Mouse (Mus musculus) forebrain, embryonic 15.5 days (tissue): ENCODE measurements around the gene Cct4. TPM values are rescaled to one million over a fixed set of nuclear protein-coding genes. Genes with fewer than 3 reads are reported as not detected.

ENCODE experiments used
- ATAC-seq: fragments of 200-750 bp; cut with Nextera tagmentation; replicated peaks from 2 replicates; pipeline ENCODE4 v1.8.0; 2017; ENCODE audit warnings: mild to moderate bottlenecking, moderate TSS enrichment, moderate library complexity
- H3K27ac ChIP-seq: fragments of 300-500 bp; sonication (generic); replicated peaks from 2 replicates; pipeline ENCODE4 v1.5.1; 2015; ENCODE audit warnings: mild to moderate bottlenecking, inconsistent platforms
- H3K27me3 ChIP-seq: fragments of 300-500 bp; sonication (generic); 2 replicates; pipeline ENCODE4 v1.6.1; 2015; ENCODE audit warnings: inconsistent platforms
- H3K36me3 ChIP-seq: fragments of 300-500 bp; sonication (generic); 2 replicates; pipeline ENCODE4 v1.6.1; 2015; ENCODE audit warnings: mild to moderate bottlenecking, inconsistent platforms
- H3K4me1 ChIP-seq: fragments of 300-500 bp; sonication (generic); 2 replicates; pipeline ENCODE4 v1.6.1; 2015; ENCODE audit warnings: inconsistent platforms
- H3K4me2 ChIP-seq: fragments of 300-500 bp; sonication (generic); replicated peaks from 2 replicates; pipeline ENCODE4 v1.6.1; 2015; ENCODE audit warnings: mild to moderate bottlenecking, inconsistent platforms
- H3K4me3 ChIP-seq: fragments of 300-500 bp; sonication (generic); 2 replicates; pipeline ENCODE4 v1.5.1; 2015; ENCODE audit warnings: mild to moderate bottlenecking, inconsistent platforms
- H3K9ac ChIP-seq: fragments of 300-500 bp; sonication (generic); replicated peaks from 2 replicates; pipeline ENCODE4 v1.6.1; 2015; ENCODE audit warnings: mild to moderate bottlenecking, inconsistent platforms
- H3K9me3 ChIP-seq: fragments of 300-500 bp; sonication (generic); 2 replicates; pipeline ENCODE4 v1.6.1; 2016; ENCODE audit warnings: inconsistent platforms
- WGBS: fragments of 180-500 bp; shearing (Covaris S2); methylation state at CpG from one replicate; pipeline ENCODE4 v1.1.7; 2015; ENCODE audit warnings: mixed read lengths; 5-methylcytosine and 5-hydroxymethylcytosine counted together
- polyA plus RNA-seq: library from polyadenylated mRNA; unstranded; fragments of >200 nt; fragmentation: Nextera tagmentation; extraction: Ambion mirVana; gene quantifications from 2 replicates; pipeline ENCODE4 v1.2.1, GENCODE M21; 2015

Gene Cct4
- polyA plus RNA-seq, 1 experiment from 2014 or later, result 335 TPM

DNA sequence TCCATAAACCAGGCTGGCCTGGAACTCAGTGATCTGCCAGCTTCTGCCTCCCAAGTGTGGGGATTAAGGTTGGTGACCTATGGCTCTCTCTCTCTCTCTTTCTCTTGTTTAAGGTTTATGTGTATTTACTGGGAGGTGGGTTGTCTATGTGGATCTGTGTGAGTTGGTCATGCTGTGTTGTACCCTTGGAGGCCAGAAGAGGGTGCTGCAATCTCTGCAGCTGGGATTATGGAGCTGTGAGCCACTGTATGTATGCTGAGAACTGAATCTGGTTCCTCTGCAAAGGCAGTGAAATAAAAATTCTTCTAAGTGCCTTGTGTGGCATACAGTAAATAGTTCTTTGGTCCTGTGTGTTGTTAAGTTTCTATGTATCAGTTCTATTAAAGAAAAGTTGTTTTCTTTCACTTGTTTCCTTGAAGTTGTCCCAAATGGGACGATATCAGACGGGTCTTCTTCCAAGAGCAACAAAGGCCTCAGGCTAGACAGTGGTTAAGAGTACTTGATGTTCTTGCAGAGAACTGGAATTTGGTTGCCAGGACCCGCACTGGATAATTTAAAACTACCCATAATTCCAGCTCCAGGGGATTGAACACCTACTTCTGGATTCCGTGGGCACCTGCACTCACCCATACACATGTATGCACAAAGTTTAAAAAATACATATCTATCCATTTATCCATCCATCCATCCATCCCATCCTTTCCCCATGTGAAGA, 23.4 kb downstream of the Cct4 start:
- H3K27me3 ChIP-seq, result no peaks in the 10 kb centered on the region
- H3K4me1 ChIP-seq, result peaks cover 3% of the 10 kb centered on the region; the same call in 1 of the 2 replicates
- no peak overlapping the region for H3K4me3 ChIP-seq
- 90% methylated on average over 4 of the region's 4 CpGs for WGBS
- no peaks in the 10 kb centered on the region for H3K36me3 ChIP-seq
- no peak overlapping the region for H3K27ac ChIP-seq
- no peak for ATAC-seq
- H3K9me3 ChIP-seq, result no peaks in the 10 kb centered on the region
- H3K9ac ChIP-seq, result no peak overlapping the region
- H3K4me2 ChIP-seq, result no peak overlapping the region

DNA sequence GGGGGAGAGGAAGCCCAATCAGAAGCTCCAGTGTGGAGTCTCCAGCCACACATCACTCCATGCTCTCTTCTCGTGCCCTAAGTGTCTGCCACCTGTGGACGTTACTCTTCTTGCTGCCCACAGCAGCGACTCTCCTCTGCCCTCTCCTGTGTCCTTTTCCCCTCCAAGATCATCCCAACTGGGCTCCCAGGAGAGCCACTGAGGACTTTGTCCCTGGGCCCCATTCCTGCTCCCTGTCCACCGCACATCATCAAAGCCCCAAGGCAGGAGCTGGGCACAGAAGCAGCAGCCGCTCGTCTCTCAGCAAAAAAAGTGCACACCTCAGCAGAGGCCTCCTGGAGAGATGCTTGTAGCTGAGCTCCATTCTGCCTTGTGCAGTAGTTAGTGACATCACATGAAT, 24.7 kb downstream of the Cct4 start:
- 81% methylated on average over 6 of the region's 6 CpGs for WGBS
- no peak for ATAC-seq
- Histone ChIP-seq H3K27me3 (no peaks in the 10 kb centered on the region), H3K9ac (no peak overlapping the region), H3K9me3 (no peaks in the 10 kb centered on the region), H3K27ac (no peak overlapping the region), H3K4me3 (no peak overlapping the region), H3K4me1 (no peaks in the 10 kb centered on the region), H3K4me2 (no peak overlapping the region), H3K36me3 (no peaks in the 10 kb centered on the region)

DNA sequence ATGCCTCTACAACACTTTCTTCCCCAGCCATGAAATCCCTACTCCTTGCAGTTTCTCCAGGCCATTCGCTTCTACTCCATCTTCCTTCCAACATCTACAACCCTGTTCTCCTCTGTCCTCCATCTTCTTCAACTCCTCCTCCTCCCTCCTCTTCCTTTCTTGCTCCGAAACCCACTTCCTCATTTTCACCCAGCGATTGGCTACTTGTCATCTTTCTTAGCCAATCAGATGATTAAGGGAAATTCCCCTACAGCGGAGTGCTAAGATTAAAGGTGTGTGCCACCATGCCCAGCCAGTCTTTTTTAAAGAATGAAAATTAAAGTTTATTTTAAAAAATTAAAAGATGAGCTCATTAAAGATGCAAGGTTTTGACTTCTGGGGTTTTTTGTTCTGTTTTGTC, 27.6 kb downstream of the Cct4 start:
- Histone ChIP-seq H3K36me3 (no peaks in the 10 kb centered on the region), H3K4me3 (no peak overlapping the region), H3K27ac (no peak overlapping the region), H3K4me2 (no peak overlapping the region), H3K9me3 (no peaks in the 10 kb centered on the region), H3K27me3 (no peaks in the 10 kb centered on the region), H3K4me1 (no peaks in the 10 kb centered on the region), H3K9ac (no peak overlapping the region)
- no peak for ATAC-seq
- 94% methylated on average over 4 of the region's 4 CpGs for WGBS

- Histone ChIP-seq H3K4me3 (no peak overlapping the region), H3K36me3 (no peaks in the 10 kb centered on the region), H3K27me3 (no peaks in the 10 kb centered on the region), H3K9ac (no peak overlapping the region), H3K4me2 (no peak overlapping the region), H3K9me3 (no peaks in the 10 kb centered on the region), H3K27ac (no peak overlapping the region), H3K4me1 (no peaks in the 10 kb centered on the region)
- ATAC-seq, result no peak
- WGBS, result 71% methylated on average over 24 of the region's 24 CpGs
Observed at GRCm38 (mm10) chr11:23020116-23020770, 29.9 kb downstream of the Cct4 start.

- Histone ChIP-seq H3K9me3 (no peaks in the 10 kb centered on the region), H3K27me3 (no peaks in the 10 kb centered on the region), H3K36me3 (no peaks in the 10 kb centered on the region), H3K27ac (no peak overlapping the region), H3K4me2 (no peak overlapping the region), H3K9ac (no peak overlapping the region), H3K4me3 (no peak overlapping the region), H3K4me1 (no peaks in the 10 kb centered on the region)
- no peak for ATAC-seq
- WGBS, result 94% methylated on average over 14 of the region's 14 CpGs
Observed at GRCm38 (mm10) chr11:23020841-23021240, 30.5 kb downstream of the Cct4 start.

GRCm38 (mm10) chr11:23023155-23023554, 32.8 kb downstream of the Cct4 start:
- H3K9ac ChIP-seq, result no peak overlapping the region

DNA sequence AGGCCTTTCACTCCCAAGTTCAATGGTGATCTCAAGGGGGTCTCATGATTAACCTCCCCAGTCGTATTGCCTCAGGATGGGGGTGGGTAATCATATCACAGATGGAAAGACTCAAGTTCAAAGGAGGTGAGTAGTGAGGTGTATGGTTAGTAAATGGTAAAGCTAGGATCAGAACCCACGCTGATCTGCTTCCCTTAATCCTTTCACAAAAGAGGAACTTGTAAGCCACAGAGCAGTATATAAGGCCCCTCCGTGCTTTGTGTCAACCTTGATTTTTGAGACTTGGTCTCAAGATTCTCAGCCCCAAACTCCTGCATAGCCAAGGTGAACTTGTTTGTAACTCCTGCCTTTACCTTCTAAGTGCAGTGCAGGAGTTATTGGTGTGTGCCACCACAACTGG, 33.9 kb downstream of the Cct4 start:
- H3K9me3 ChIP-seq, result no peaks in the 10 kb centered on the region
- no peak overlapping the region for H3K27ac ChIP-seq
- no peak overlapping the region for H3K4me2 ChIP-seq
- ATAC-seq, result no peak
- no peak overlapping the region for H3K9ac ChIP-seq
- no peaks in the 10 kb centered on the region for H3K36me3 ChIP-seq
- no peak overlapping the region for H3K4me3 ChIP-seq
- H3K27me3 ChIP-seq, result no peaks in the 10 kb centered on the region
- H3K4me1 ChIP-seq, result no peaks in the 10 kb centered on the region
- WGBS, result 59% methylated on average over 3 of the region's 3 CpGs

More at GRCm38 (mm10) chr11:23023155-23023554, 32.8 kb downstream of the Cct4 start:
- 97% methylated on average over 2 of the region's 2 CpGs for WGBS
- H3K27ac ChIP-seq, result no peak overlapping the region
- H3K4me2 ChIP-seq, result no peak overlapping the region
- H3K9me3 ChIP-seq, result no peaks in the 10 kb centered on the region
- H3K27me3 ChIP-seq, result no peaks in the 10 kb centered on the region
- H3K4me1 ChIP-seq, result no peaks in the 10 kb centered on the region
- no peaks in the 10 kb centered on the region for H3K36me3 ChIP-seq
- H3K4me3 ChIP-seq, result no peak overlapping the region
- no peak for ATAC-seq

DNA sequence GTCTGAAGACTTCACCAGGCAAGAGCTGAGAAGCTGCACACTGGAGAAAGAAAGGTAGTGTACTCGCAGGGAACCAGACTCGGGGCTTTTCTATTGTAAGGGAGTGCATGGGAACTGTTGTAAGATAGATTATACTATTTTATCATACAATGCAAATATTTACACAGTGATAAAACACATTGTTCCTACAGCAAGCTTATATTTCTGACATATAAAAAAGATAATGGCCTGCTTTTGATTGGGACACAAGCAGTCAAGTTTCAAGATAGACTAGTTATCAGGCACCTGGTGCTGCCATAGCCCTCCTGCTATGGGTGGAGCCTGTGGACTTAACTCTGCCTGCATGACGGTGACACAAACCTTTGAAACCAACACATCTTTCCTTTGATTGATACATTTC, 38.6 kb downstream of the Cct4 start:
- Histone ChIP-seq H3K4me2 (no peak overlapping the region), H3K4me3 (no peak overlapping the region), H3K27ac (no peak overlapping the region), H3K36me3 (no peaks in the 10 kb centered on the region), H3K9ac (no peak overlapping the region), H3K9me3 (no peaks in the 10 kb centered on the region), H3K27me3 (no peaks in the 10 kb centered on the region), H3K4me1 (no peaks in the 10 kb centered on the region)
- 72% methylated on average over 3 of the region's 3 CpGs for WGBS
- no peak for ATAC-seq

- Histone ChIP-seq H3K9ac (no peak overlapping the region), H3K4me1 (no peaks in the 10 kb centered on the region), H3K27me3 (no peaks in the 10 kb centered on the region), H3K9me3 (no peaks in the 10 kb centered on the region), H3K4me2 (no peak overlapping the region), H3K36me3 (no peaks in the 10 kb centered on the region), H3K27ac (no peak overlapping the region), H3K4me3 (no peak overlapping the region)
- WGBS, result 80% methylated on average over 6 of the region's 6 CpGs
- no peak for ATAC-seq
Observed at GRCm38 (mm10) chr11:23029399-23029798, 39.1 kb downstream of the Cct4 start.

DNA sequence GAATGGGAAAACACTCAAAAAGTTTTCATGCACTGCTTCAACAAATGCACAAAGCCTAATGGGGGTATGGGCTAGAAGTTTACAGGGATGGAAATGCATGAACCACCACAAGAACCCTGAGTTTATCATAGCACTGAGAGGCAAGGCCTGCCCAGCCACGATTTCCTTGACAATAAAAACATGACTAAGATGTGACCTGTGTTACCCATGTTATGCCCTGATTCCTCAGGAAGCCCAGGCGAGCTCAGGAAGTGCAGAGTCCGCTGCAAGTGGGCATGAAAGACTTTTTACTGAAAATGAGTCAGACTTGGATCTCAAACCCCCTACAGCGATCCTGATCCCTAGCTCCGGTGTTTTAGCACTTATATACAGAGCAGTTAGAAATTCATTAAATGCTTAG, 56.9 kb downstream of the Cct4 start:
- Histone ChIP-seq H3K4me2 (no peak overlapping the region), H3K27ac (no peak overlapping the region), H3K4me1 (no peaks in the 10 kb centered on the region), H3K36me3 (no peaks in the 10 kb centered on the region), H3K4me3 (no peak overlapping the region), H3K9ac (no peak overlapping the region), H3K9me3 (no peaks in the 10 kb centered on the region), H3K27me3 (no peaks in the 10 kb centered on the region)
- no peak for ATAC-seq
- 75% methylated on average over 5 of the region's 5 CpGs for WGBS

DNA sequence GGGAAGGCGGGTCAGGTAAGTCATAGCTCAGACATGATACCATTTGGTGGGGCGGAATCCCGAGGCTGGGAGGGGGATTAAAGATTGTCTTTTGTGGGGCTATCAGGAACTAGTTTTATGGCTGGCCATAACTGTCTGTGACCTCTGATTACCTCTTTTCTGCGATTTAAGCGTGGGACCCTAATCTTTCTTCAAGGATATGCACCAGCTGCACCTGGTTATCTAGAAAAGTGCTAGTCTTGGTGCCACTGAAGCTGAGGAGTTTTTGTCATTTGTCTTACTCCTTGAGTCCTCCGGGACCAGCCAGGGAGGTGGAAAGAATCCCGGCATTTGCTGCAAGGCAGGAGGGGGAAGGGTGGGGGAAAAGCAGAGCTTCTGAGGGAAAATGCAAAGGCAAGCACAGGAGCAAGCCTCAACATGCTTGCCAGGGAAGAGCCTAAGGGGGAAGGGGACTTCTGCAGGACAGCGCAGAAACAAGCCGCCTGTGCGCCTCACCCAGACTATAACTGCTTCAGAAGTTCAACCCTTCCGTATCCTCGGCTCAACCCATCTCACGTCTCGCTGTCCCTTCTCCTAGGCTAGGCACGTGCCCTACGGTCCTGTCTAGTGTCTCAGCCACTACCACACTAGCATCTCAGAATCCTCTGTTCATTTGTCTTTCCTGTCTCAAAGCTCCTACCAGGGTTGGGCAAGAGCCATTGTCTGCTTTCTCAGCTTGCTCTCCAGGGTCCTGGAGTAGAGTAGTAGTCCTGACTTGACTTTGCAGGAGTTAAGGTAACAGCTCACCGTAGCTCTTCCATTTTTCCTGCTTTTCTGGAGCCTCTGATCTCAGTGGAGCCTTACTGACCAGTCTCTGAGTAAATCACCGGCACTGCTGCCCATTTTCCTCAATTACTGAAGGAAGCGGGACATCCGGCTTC, 57.6 kb downstream of the Cct4 start:
- H3K4me3 ChIP-seq, result peak overlapping the region; percentile 8; the same call in 1 of the 2 replicates
- H3K9ac ChIP-seq, result no peak overlapping the region
- H3K9me3 ChIP-seq, result no peaks in the 10 kb centered on the region
- no peaks in the 10 kb centered on the region for H3K36me3 ChIP-seq
- 48% methylated on average over 20 of the region's 20 CpGs for WGBS
- no peak for ATAC-seq
- peak overlapping the region; percentile 22; the same call in 1 of the 2 replicates for H3K4me2 ChIP-seq
- no peaks in the 10 kb centered on the region for H3K27me3 ChIP-seq
- H3K27ac ChIP-seq, result no peak overlapping the region; the same call in 1 of the 2 replicates
- H3K4me1 ChIP-seq, result no peaks in the 10 kb centered on the region

DNA sequence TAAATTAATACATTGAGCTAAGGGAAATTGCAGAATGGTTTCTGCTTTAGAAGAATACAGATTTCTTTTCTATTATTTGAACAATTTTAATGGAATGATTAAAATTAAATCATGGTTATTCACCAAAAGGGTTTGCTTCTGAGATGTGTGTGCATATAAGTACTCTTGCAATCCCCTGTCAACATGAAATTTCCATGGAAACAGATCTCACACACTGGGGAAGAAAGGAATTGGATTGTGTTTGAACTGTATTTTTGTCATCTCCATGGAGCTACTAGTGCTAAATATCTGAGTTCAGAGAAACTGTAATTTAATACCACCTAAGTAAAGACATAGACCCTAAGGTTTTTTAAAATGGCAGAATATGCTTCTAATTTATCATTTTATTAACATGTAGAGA, 59.3 kb downstream of the Cct4 start:
- Histone ChIP-seq H3K4me3 (no peak overlapping the region), H3K4me1 (no peaks in the 10 kb centered on the region), H3K36me3 (no peaks in the 10 kb centered on the region), H3K27me3 (no peaks in the 10 kb centered on the region), H3K9me3 (no peaks in the 10 kb centered on the region), H3K9ac (no peak overlapping the region), H3K4me2 (no peak overlapping the region), H3K27ac (no peak overlapping the region)
- ATAC-seq, result no peak
